Mouse (Mus musculus): ENCODE measurements around the gene Grxcr1. TPM values are rescaled to one million over a fixed set of nuclear protein-coding genes. Genes with fewer than 3 reads are reported as not detected.

The Grxcr1 gene
- polyA plus RNA-seq, 1 experiment from 2014 or later, result not detected

- no peaks in the 10 kb centered on the region for H3K4me1 ChIP-seq
- 90% methylated on average over 5 of the region's 5 CpGs for WGBS
- H3K36me3 ChIP-seq, result no peaks in the 10 kb centered on the region
- no peak overlapping the region for H3K4me3 ChIP-seq
- no peak for DNase-seq (ENCODE audit: low spot score)
- no peaks in the 10 kb centered on the region for H3K9me3 ChIP-seq (replicated peaks)
- no peak overlapping the region for H3K27ac ChIP-seq
- no peaks in the 10 kb centered on the region for H3K27me3 ChIP-seq (ENCODE audit: low read depth, poor library complexity, severe bottlenecking)
Observed at GRCm38 (mm10) chr5:68043339-68043738, 11.7 kb downstream of the Grxcr1 start.

- no peak for DNase-seq (ENCODE audit: low spot score)
- 53% methylated on average over 4 of the region's 4 CpGs for WGBS
- H3K27ac ChIP-seq, result no peak overlapping the region
- no peaks in the 10 kb centered on the region for H3K9me3 ChIP-seq (replicated peaks)
- no peak overlapping the region for H3K4me3 ChIP-seq
- H3K36me3 ChIP-seq, result no peaks in the 10 kb centered on the region
- no peaks in the 10 kb centered on the region for H3K27me3 ChIP-seq (ENCODE audit: low read depth, poor library complexity, severe bottlenecking)
- no peaks in the 10 kb centered on the region for H3K4me1 ChIP-seq
Observed at GRCm38 (mm10) chr5:68048783-68049182, 17.1 kb downstream of the Grxcr1 start.

- DNase-seq (ENCODE audit: low spot score), result no peak
- H3K27me3 ChIP-seq (ENCODE audit: low read depth, poor library complexity, severe bottlenecking), result no peaks in the 10 kb centered on the region
- H3K36me3 ChIP-seq, result no peaks in the 10 kb centered on the region
- H3K4me1 ChIP-seq, result no peaks in the 10 kb centered on the region
- WGBS, result 57% methylated on average over 4 of the region's 4 CpGs
- H3K4me3 ChIP-seq, result no peak overlapping the region
- no peak overlapping the region for H3K27ac ChIP-seq
- no peaks in the 10 kb centered on the region for H3K9me3 ChIP-seq (replicated peaks)
Observed at GRCm38 (mm10) chr5:68049536-68049935, 17.9 kb downstream of the Grxcr1 start.

DNA sequence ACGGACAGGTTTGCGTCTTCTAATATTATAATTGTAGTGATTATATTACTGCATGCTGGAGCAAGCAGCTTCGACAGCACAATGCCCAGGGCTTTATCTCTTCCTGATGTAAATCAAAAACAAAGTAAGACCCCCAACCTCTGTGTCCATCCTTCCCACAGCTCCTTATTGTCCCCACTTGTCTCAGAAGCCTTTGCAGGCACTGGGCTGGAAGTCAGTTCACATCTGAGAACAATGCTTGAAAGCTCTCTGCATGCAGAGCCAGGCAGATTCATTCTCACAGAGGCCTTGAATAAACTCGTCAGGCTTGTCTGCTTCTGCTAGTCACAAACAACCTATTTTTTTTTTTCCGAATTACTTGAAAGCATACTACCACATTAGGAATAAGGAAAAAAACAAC, 19.5 kb downstream of the Grxcr1 start:
- Histone ChIP-seq H3K4me3 (no peak overlapping the region), H3K4me1 (no peaks in the 10 kb centered on the region), H3K27me3 (ENCODE audit: low read depth, poor library complexity, severe bottlenecking) (no peaks in the 10 kb centered on the region), H3K9me3 (replicated peaks) (no peaks in the 10 kb centered on the region), H3K27ac (no peak overlapping the region), H3K36me3 (no peaks in the 10 kb centered on the region)
- WGBS, result 72% methylated on average over 5 of the region's 5 CpGs
- DNase-seq (ENCODE audit: low spot score), result no peak

DNA sequence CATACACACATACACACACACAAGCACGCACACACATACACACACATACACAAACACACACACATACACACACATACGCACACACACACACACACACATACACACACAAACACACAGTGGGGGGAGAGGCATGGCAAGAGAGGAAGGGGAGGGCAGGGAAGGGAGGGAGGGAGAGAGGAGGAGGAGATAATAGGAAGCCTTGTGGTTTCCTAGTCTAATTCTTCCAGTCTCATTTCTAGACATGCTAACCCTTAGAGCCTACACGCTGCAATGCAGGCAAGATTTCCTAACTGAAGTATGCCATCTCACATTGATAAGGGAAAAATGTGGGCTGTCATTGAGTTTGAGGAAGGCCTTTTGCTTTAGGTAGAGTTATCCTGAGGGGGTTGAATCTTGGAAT, 25.9 kb downstream of the Grxcr1 start:
- 77% methylated on average over 3 of the region's 3 CpGs for WGBS
- H3K27ac ChIP-seq, result no peak overlapping the region
- no peak overlapping the region for H3K4me3 ChIP-seq
- no peaks in the 10 kb centered on the region for H3K27me3 ChIP-seq (ENCODE audit: low read depth, poor library complexity, severe bottlenecking)
- no peaks in the 10 kb centered on the region for H3K36me3 ChIP-seq
- H3K9me3 ChIP-seq (replicated peaks), result no peaks in the 10 kb centered on the region
- DNase-seq (ENCODE audit: low spot score), result no peak
- H3K4me1 ChIP-seq, result no peaks in the 10 kb centered on the region

GRCm38 (mm10) chr5:68068694-68069093, 37.1 kb downstream of the Grxcr1 start:
- Histone ChIP-seq H3K27me3 (ENCODE audit: low read depth, poor library complexity, severe bottlenecking) (no peaks in the 10 kb centered on the region), H3K9me3 (replicated peaks) (no peaks in the 10 kb centered on the region), H3K27ac (no peak overlapping the region), H3K4me3 (no peak overlapping the region), H3K4me1 (no peaks in the 10 kb centered on the region), H3K36me3 (no peaks in the 10 kb centered on the region)
- DNase-seq (ENCODE audit: low spot score), result no peak
- WGBS, result 58% methylated on average over 4 of the region's 4 CpGs

GRCm38 (mm10) chr5:68070308-68070707, 38.7 kb downstream of the Grxcr1 start:
- 90% methylated on average over 3 of the region's 3 CpGs for WGBS
- no peak overlapping the region for H3K4me3 ChIP-seq
- no peaks in the 10 kb centered on the region for H3K36me3 ChIP-seq
- H3K4me1 ChIP-seq, result no peaks in the 10 kb centered on the region
- H3K27me3 ChIP-seq (ENCODE audit: low read depth, poor library complexity, severe bottlenecking), result no peaks in the 10 kb centered on the region
- no peak overlapping the region for H3K27ac ChIP-seq
- DNase-seq (ENCODE audit: low spot score), result no peak
- H3K9me3 ChIP-seq (replicated peaks), result no peaks in the 10 kb centered on the region

GRCm38 (mm10) chr5:68071857-68072256, 40.2 kb downstream of the Grxcr1 start:
- Histone ChIP-seq H3K4me1 (no peaks in the 10 kb centered on the region), H3K36me3 (no peaks in the 10 kb centered on the region)
- 92% methylated on average over 4 of the region's 4 CpGs for WGBS

GRCm38 (mm10) chr5:68086535-68087098, 55.0 kb downstream of the Grxcr1 start:
- no peaks in the 10 kb centered on the region for H3K27me3 ChIP-seq (ENCODE audit: low read depth, poor library complexity, severe bottlenecking)
- DNase-seq (ENCODE audit: low spot score), result no peak
- H3K9me3 ChIP-seq (replicated peaks), result no peaks in the 10 kb centered on the region
- no peak overlapping the region for H3K27ac ChIP-seq
- H3K4me3 ChIP-seq, result no peak overlapping the region
- H3K36me3 ChIP-seq, result no peaks in the 10 kb centered on the region
- H3K4me1 ChIP-seq, result no peaks in the 10 kb centered on the region
- 87% methylated on average over 7 of the region's 7 CpGs for WGBS

More at GRCm38 (mm10) chr5:68071857-68072256, 40.2 kb downstream of the Grxcr1 start:
- Histone ChIP-seq H3K27ac (no peak overlapping the region), H3K4me3 (no peak overlapping the region), H3K9me3 (replicated peaks) (no peaks in the 10 kb centered on the region), H3K27me3 (ENCODE audit: low read depth, poor library complexity, severe bottlenecking) (no peaks in the 10 kb centered on the region)
- no peak for DNase-seq (ENCODE audit: low spot score)

DNA sequence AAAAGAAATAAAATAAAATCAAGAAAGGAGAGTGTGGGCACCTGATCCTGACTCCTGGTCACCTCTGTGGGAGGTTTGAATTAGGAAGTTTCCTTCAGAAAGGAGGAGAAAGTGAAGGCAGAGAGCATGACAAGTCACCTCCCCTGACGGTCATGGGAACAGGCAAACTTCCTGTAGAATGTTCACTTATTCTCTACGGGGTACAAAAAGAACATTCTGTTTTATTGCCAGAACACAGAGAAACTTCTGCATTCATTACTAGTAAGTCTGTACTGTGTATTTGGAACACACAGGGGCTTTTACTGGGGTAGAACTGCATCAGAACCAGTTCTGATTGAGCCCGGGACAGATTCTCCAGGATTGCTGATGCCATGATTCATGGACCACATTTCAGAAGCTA, 55.5 kb downstream of the Grxcr1 start:
- H3K36me3 ChIP-seq, result no peaks in the 10 kb centered on the region
- no peak overlapping the region for H3K4me3 ChIP-seq
- DNase-seq (ENCODE audit: low spot score), result no peak
- no peak overlapping the region for H3K27ac ChIP-seq
- H3K9me3 ChIP-seq (replicated peaks), result no peaks in the 10 kb centered on the region
- H3K27me3 ChIP-seq (ENCODE audit: low read depth, poor library complexity, severe bottlenecking), result no peaks in the 10 kb centered on the region
- WGBS, result 88% methylated on average over 3 of the region's 3 CpGs
- H3K4me1 ChIP-seq, result no peaks in the 10 kb centered on the region

DNA sequence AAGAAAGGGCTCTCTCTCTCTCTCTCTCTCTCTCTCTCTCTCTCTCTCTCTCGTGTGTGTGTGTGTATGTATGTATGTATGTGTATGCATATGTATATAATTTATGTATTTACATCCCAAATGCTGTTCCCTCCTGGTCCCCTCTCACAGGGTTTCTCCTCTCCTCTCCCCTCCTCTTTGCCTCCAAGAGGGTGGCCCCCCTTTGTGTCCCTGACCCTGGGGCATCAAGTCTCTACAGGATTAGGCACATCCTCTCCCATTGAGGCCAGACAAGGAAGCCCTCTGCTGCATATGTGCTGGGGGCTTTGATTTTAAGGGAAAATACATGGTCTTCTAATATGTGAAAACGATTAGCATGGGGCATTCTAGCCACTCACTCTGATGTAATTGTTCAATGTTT, 61.5 kb downstream of the Grxcr1 start:
- Histone ChIP-seq H3K4me1 (no peaks in the 10 kb centered on the region), H3K4me3 (no peak overlapping the region), H3K27me3 (ENCODE audit: low read depth, poor library complexity, severe bottlenecking) (no peaks in the 10 kb centered on the region), H3K9me3 (replicated peaks) (no peaks in the 10 kb centered on the region), H3K36me3 (no peaks in the 10 kb centered on the region), H3K27ac (no peak overlapping the region)
- WGBS, result 38% methylated on average over 2 of the region's 2 CpGs
- no peak for DNase-seq (ENCODE audit: low spot score)

DNA sequence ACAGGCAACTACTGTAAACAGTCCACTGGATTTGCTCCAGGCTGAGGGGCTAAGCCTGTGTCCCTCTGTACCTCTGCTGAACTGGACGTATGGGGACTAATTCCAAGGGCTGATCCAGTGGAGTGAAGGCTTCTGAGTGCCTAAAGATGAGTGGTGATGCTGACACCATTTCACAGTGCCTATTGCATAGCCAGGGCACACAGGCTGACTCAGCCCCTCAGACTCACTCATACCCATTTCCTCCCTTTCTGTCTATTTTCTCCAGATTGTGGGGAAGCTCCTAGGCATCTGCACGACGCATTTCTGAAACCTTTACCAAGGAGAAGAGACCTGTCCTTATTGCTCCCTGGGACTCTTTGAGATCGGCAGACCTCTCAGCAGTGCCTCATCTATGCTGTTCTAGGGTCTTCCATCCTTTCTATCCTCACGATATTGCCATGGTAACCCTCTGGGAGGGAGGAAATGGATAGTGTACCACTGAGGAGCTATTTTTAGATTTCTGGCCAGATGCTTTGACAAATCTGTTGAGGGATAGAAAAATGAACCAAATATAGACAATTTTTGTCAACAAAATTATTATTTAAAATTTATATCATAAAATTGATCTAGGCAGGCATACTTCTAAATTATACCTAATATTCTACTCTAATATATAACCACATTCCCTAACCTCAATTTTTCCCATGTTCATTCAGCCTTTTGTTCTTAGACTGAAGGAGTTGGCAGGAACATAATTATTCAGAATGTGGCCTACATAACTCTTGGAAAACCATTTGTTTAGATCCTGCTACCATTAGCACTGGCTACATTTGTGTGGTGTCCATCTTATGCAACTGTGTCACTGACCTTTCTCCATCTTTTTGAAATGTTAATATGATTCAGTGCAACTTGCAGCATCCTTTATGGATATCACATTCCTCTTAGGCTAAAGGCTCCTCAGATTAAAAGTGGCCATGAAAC, 66.3 kb downstream of the Grxcr1 start:
- Histone ChIP-seq H3K36me3 (no peaks in the 10 kb centered on the region), H3K27me3 (ENCODE audit: low read depth, poor library complexity, severe bottlenecking) (no peaks in the 10 kb centered on the region), H3K4me1 (no peaks in the 10 kb centered on the region), H3K4me3 (no peak overlapping the region), H3K27ac (no peak overlapping the region), H3K9me3 (replicated peaks) (no peaks in the 10 kb centered on the region)
- DNase-seq (ENCODE audit: low spot score), result no peak
- WGBS, result 89% methylated on average over 5 of the region's 5 CpGs

DNA sequence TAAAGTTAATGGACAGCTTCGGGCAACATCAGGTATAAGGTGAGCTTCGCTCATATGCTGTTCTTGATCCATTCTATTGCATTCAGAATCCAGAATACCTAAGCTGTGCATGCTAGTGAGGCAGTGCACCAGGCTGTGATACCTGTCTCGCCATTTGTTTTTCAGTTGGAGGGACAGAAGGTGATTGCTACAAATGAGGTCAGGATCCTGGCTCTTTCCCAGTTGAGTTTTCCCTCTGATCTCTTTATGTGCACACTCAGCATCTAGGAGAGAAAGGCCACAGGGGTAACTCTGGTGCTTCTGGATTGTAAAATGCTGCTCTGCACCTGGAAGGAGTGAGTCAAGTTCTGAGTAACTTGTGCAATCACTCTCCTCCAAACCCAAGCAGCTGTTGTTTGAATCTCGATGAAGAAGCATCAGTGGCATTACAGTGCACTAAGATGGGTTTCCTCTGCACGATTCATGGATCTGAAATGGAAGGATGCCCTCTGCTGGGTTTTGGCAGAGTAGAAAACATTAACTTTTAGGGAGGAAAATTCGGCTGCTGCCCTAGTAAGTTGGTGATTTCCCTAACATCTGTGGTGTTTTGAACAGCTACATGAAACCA, 80.9 kb downstream of the Grxcr1 start:
- DNase-seq (ENCODE audit: low spot score), result no peak
- WGBS, result 72% methylated on average over 6 of the region's 6 CpGs
- H3K27ac ChIP-seq, result no peak overlapping the region

More for the DNA sequence above, 80.9 kb downstream of the Grxcr1 start:
- H3K36me3 ChIP-seq, result no peaks in the 10 kb centered on the region
- H3K4me3 ChIP-seq, result no peak overlapping the region
- no peaks in the 10 kb centered on the region for H3K27me3 ChIP-seq (ENCODE audit: low read depth, poor library complexity, severe bottlenecking)
- no peaks in the 10 kb centered on the region for H3K9me3 ChIP-seq (replicated peaks)
- no peaks in the 10 kb centered on the region for H3K4me1 ChIP-seq
